Mouse (Mus musculus) right cerebral cortex, postnatal 25 days (tissue): ENCODE measurements around the gene Best2.

Experiments
- DNase-seq: peaks from one replicate; pipeline ENCODE4 v3.0.0; 2022

Best2 gene

DNA sequence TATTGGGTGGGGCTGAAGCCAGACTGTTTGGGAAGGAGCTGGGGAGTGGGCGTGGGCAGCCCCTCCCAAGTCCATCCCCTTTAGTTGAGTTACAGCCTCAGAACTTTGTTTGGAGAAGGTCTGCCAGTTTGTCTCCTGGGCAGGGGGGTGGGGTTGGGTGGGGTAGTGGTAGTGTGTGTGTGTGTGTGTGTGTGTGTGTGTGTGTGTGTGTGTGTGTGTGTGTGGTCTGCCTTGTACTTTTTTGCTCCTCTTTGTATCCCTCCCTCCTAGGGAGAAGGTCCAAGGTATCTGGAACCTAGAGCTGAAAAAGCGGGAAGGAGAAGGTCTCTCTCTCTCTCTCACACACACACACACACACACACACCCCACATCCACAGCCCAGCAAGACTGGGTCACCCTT lies at the start of gene Best2:
Gene Best2 (minus strand): TSS at position 101 of the 400 bp plus-strand sequence.
- DNase-seq: no peak

DNA sequence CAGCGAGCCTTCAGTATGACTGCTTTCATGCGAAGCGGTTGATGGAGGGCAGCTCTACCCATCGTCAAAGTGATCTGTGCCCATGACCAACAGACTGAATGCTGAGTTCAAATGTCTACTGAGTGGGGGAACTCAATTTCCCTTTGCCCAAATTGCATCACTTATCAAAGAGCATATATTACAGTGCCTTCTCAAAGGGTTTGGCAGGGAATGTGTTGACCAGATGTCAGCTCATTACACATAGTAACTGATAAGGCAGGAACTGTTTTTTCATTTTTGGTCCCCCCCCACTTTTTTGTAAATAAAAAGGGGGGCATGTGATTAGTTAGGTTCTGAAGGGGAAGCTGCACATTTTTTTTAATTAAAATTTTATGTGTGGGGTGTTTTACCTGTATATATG lies 48.3 kb upstream of the Best2 start:
- DNase-seq: no peak

DNA sequence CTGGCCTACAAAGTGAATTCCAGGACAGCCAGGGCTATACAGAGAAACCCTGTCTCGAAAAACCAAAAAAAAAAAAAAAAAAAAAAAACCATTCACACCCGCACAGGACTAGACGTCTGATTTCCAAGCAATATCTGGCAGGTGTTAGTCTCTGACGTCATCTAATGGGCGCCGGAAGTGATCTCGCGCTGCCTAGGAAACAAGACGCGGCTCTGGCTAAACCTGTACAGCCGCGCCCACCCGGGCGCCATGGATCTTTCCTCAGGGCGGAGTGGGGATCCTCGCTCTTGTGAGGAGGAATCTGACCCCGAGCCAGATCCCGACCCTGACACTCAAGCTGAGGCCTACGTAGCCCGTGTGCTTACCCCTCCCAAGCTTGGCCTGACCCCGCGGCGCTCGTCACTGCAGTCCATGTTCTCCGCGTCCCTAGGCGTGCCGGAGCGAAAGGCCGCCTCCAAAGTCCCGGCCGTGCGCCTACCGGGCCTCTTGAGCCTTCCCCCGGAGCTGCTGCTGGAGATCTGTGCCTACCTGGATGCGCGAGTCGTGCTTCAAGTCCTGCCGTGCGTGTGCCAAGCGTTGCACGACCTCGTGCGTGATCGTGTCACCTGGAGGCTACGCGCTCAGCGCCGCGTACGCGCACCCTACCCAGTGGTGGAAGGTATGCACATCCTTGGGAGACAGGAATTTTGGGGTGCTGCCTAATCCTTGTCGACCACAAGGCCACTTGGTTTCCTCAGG lies 45.7 kb upstream of the Best2 start, which contains the start of gene Fbxw9:
Gene Fbxw9 (plus strand): TSS at position 177 of the 738 bp plus-strand sequence.
- peak; percentile 89 for DNase-seq

DNA sequence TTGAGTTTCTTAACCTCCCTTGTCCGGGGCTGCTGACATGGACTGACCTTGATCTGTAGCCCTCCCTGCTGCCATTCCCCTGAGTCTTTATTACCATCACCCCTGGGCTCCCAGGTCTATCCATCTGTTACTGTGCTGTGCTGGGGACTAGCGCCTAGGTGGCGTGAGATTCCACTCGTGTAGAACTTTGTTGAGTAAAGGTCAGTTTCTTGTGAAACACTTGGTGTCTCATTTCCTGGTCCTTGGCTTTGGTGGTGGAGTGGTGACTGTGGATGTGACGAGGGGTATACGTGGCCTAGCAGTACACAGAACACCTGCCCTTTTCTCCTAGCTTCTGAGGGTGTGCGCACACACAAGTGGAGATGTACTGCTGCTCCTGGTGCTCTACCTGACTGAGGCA lies 43.0 kb upstream of the Best2 start:
- no peak for DNase-seq

DNA sequence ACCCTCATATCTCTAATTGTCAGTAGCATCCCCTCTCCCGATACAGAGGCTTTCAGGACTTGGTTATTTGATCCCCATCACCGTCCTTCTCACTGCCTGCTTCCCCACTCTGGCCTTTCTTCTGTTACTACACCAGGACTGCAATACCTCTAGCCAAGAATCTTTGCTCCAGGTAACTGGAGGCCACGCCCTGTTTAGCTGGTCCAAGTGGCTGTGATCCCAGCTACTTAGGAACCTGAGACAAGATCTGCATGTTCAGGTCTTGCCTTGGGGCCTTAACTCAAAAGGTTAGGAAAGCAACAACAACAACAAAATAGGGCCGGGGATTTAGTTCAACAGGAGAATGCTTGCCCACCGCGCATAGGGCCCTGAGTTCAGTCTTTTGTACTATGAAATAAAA lies 29.3 kb upstream of the Best2 start:
- DNase-seq: no peak

DNA sequence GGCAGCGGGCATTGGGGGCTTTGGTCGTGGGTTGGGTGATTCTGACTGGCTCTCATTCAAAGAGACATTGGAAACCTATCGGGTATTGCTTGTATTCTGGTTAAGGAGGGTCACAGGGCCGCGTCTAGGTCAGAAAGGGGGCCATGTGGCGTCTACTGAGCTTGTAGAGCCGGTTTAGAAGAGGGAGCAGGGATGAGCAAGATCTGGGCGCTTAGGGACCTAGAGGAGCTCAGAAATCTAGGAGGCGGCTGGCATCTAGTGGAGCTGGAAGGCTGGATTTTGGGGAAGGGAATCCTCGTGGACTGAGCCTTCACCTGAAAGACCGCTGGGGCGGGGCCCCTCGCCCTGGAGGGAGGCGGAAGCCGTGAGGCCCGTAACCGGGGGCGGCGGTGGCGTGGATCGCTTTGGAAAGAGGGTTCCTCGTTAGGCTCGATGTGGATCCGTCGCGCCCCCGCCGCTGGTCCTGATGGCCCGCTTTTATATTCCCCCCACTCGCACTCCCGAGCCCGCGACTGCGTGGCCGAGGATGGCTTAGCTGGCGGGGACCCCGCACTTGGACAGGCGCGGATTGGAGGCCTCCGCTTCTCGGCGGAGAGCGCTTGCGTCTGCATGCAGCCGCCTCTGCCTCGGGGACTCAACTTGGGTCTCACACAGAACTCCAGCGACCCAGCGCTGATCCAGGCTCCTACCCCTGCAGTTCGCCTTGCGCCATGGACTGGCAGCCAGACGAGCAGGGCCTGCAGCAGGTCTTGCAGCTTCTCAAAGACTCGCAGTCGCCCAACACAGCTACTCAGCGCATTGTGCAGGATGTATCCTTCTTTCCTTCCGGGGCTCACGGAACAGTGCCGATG lies 23.6 kb upstream of the Best2 start:
- DNase-seq: peak; percentile 72

DNA sequence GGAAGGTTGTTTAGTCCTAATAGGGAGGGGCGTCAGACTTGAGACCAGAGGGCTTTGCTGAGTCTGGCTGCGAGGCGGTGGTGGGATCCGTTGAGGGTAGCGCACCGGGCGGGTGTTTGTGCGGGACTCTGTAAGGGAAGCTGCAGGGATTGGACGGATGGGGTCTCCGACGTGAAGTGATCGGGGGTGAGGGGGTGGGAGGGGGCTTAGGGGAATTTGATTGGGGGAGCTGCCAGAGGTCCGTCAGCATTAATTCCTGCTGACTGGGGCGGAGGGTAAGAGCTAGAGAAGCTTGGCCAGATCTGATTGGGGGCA lies 23.0 kb upstream of the Best2 start:
- DNase-seq: no peak

DNA sequence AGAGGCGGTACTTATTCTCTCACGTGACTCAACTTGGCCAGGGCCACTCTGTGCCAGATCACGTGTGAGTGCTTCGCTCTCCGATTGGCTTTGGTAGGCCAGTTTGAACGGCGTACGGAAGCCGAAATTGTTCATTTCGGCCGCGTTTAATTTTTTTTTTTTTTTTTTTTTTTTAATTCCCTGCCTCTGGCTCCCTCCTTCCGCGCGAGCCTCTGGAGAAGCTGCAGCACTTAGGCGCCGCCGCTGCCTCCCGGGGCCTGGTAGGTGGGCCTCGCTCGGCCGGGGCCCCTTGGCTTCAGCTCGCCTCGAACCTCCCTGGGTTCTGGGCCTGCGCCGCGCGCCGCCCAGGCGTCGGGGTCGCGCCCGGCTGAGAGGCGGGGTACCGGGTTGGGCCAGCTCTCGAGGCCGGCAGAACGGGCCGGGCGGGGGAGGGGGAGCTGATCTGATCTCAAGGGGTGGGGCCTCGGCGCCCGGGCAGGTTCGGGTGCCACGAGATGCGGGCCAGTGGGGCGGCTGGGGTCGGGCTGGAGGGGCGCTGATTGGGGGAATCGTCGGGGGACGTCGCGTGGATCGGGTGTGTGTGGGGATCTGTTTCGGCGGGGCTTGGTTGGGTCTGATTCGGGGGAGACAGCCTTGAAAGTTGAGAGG lies 22.5 kb upstream of the Best2 start, which contains the start of gene Tnpo2:
Gene Tnpo2 (plus strand): TSS at position 198 of the 648 bp plus-strand sequence.
- DNase-seq: peak; percentile 88

DNA sequence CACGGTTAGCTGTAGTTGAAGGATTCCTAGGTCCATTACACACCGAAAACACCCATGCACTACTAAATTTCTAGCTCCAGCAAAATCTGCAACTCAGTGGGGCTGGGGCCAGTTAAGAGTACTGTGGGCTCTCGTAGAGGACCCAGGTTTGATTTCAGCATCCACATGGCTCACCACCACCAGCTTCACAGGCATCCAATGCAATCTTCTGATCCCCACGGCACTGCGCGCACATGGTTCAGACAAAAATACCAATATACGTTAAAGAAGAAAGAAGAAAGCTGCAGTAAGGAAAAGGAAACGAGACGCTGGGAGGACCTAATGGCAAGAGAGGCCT lies 22.0 kb upstream of the Best2 start:
- no peak for DNase-seq

DNA sequence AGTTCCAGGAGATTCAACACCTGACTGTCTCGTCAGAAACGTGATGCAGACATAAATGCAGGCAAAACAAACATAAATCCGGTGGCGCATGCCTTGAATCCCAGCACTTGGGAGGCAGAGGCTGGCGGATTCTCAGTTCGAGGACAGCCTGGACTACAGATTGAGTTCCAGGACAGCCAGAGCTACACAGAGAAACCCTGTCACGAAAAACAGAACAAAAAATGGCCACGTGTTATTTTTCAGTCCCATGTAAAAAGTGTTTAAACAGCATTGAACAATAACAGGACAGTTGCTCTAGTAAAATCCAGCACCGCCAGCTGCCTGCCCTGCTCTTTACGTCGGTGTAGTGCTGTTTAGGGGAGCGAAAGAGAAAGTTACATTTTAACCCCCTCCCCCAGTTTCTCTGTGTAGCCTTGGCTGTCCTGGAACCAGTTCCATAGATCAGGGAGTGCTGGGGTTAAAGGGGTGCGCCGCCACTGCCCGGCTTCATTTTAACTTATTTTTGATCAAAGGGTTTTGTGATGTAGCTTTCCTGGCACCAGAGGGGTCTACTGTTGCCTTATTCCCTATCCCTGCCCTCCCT lies 21.5 kb upstream of the Best2 start:
- DNase-seq: no peak

DNA sequence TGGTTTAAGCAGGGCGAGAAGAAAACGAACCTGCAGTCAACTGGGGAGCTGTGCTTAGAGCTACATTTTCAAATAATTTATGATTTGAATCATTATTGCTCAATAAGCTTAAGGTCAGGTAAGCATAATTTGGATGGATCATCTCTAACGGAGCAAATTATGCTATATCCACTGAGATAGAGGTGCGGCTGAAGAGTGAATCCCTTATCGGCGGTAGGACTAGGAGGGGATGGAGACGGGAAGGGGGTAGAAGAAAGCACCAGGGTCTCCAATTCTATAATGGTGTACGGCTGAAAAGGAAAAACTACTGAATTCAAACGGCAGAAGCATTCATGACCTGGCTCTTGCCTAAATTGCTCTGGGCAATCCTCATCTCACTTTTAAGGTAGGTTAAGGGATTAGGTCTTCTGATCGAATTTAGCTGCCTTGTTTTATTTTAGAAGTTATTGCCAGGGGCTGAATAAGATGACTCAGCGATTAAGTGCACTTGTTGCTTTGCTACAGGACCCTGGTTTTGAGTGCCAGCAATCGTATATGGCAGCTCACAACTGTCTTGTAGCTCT lies 20.9 kb upstream of the Best2 start:
- DNase-seq: no peak

DNA sequence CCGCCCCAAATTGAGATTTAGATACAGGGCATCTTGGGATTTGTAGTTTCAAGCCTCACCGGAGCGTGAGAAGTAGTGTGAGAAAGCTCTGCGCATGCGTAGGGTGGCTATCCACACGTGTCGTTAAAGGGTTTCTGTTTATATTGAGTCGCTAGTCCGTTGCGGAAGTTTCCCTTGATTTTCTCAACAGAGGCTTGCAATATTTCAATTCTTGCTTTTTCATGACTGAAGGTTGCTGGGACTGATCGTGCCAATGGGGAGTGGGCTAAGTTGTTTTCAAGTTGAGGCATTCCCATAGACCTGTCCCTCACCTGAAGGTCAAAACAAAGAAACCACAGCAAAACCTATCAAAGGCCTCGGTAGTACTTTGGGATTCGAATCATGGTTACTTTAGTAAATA lies 20.4 kb upstream of the Best2 start:
- DNase-seq: peak; percentile 51

DNA sequence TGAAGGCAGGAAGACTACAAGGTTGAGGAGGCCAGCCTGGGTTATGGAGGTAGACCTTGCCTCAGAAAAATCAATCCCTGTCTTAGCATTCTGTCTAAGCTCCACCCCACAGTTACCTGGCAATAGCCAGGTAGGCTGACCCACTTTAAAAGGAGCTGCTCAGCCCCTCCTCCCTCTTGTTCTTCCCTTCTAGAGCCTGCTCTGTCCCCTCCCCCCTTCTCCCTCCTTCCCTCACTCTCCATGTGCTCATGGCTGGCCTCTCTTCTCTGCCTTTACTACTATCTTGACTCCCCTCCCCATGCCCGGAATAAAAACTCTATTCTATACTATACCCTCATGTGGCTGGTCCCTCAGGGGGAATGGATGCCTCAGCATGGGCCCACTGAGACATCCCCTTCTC lies 19.5 kb upstream of the Best2 start:
- DNase-seq: no peak

DNA sequence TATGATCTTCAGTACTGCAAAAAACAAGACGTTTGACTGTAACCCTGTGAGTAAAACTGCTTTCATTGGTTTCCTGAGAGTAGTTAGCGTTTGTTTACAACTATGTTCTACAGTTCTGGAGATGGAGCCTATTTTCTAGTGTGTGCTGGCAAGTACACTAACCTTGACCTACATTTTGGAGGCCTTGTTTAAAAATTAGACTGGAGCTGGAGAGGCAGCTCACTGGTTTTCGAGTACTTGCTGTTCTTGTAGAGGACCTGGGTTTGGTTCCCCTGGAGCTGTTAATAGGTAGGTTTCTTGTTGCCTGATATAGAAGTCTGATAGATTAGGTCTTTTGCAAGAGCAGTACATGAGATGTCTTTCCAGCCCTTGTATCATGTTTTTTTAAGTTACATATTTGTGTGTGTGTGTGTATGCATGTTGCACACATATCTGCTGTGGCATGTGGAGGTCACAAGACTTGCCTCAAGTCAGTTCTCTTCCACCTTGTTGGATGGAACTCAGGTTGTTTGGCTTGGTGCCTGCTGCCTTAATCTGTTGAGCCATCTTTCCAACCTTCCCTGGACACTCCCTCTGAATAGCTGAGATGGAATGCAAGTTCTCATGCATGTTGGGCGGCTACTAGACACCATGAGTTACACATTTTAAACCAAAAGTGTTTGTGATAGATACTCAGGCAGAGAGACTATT lies 18.4 kb upstream of the Best2 start:
- DNase-seq: no peak

DNA sequence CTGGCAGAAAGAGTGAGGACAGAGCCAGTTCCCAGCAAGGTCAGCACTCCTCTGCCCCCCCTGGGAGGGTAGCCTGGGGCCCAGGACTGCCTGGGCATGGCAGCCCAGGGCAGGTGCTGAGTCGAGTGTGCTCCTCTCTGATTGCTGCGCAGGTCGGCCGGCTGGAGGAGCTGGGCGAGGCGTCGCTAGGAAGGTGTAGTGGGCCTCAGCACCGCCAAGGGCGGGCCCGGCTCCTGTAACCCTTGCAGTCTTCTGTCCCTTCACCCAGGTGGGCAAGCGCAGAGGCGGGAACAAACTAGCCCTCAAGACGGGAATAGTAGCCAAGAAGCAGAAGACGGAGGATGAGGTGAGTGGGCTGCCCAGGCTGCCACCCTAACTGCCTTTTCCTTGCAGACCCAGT lies 14.9 kb upstream of the Best2 start:
- DNase-seq: no peak

DNA sequence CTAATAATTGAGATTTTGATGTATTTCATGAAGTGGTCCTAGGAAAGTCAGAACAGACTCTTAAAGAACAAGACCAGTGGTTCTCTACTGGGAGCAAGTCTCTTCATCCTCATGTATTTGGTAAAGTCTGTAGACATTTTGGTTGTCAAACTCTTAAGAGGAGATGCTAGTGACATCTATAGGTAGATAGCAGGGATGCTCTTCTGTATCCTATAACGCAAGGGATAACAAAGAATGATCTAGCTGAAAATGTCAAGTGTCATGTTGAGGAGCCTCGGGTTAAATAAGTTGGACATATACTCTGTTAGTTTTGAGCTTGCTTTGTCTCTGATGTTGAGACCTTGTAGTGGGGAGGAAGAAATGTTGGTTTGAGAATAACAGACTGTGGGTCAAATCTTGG lies 13.6 kb upstream of the Best2 start:
- DNase-seq: no peak

DNA sequence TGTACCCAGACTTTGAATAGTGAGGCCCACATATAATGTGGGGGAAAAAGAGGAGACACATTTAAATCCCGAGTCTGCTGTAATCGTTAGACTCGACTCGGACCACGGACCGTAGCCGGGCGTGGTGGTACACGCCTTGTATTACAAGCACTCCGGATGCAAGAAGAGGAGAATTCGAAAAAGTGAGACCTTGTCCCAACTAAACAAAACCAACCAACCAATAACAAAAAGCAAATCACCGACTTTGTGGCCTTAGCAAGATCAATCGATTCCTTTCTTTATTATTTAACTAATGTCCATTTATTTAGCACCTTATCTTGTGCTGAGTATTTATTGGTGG lies 13.2 kb upstream of the Best2 start:
- DNase-seq: no peak

DNA sequence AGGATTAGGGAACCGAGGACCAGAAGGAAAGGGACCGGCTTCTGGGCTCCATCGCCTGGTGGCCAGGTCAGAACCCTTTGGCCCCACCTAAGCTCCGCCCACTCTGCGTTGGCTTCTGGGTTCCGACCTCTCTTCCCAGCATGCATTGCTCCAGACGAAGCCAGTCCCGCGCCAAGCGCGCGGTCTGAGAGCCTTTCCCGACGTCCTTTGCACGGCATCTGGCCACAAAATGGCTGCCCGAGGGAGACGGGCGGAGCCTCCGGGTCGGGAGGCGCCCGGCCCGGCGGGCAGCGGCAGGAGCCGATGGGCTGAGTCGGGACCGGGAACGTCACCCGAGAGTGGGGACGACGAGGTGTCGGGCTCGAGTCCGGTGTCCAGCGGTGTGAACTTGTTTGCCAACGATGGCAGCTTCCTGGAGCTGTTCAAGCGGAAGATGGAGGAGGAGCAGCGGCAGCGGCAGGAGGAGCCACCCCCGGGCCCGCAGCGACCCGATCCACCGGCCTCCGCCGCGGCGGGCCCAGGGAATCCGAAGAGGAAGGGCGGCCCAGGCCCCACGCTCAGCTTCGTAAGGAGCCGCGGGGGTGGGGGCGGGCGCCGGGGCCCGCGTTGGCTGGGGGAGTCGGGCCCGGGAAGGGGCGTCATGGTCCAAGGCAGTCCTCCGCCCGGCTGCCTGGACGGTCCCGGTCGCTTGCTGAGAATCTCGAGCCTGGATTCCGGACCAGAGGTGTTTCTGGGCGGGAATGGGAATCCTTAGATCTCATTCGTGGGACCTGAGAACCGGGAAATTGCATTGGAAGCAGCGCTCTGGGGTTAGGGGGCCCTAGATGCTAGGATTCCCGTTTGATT lies 12.6 kb upstream of the Best2 start, which contains the start of gene Trir:
Gene Trir (plus strand): TSS at position 154 of the 846 bp plus-strand sequence.
- DNase-seq: peak; percentile 94

DNA sequence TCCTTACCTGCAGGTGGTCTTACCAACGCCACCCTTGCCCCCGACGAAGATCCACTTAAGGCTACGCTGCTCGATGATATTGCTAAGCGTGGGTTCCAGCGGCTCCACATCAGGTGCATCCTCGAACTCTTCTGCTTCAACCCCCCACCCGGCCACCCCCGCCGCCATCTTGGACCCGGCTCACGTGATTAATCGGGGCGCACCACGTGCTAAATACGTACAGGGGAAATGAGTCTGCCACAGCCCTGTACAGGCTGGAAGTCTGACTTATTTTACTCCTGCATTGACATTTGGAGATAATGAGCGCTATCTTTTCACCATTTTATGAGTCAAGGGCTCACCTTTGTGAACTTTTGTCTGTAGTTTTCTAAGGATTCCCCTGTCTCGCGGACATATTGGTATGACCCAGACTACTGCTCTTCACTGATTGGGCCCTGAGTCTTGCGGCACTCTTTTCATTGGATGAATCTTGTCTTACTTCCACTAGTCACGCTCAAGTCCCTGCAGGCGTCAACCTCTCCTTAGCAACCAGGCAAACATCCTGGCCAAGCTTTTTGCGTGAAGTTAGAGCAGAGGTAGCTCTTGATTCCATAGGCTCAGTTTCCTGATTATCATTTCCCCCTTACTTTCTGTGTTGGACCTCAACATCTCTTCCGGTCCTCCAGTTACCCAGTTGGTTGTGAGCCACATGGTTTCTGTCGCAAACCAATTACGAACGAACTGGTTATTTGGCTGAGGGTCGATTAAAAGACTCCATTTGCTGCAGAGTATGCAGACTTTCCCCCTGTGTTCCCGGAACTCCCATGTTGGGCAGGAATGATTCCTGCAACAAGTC lies 11.0 kb upstream of the Best2 start, which contains the start of gene Asna1:
Gene Asna1 (minus strand): TSS at position 184 of the 835 bp plus-strand sequence.
- DNase-seq: peak; percentile 77

DNA sequence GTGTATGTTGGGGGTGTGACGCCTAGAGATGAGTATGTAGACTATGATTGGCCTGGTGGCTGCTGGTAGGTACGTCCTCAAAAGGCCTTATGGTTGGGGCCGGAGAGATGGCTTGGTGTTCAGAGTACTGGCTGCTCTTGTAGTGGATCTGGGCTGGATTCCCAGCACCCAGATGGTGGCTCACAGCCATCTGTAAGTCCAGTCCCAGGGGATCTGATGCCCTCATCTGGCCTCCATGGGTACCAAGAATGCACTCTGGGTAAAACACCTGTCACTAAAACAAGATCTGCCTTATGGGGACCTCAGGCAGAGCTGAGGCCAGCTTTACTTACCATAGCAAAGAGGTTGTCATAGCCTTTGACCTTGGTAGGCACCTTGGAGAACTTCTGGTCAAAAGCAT lies 9.5 kb upstream of the Best2 start:
- DNase-seq: no peak
